Mouse (Mus musculus): Measurements from ENCODE around the gene Pa2g4. TPM values are rescaled to one million over a fixed set of nuclear protein-coding genes. Genes with fewer than 3 reads are reported as not detected.
A peak's percentile ranks its signal among the peaks of the same experiment; 100 is the strongest.
"Not testable (repeated sequence)": the region's sequence is repeated elsewhere in the genome, so short reads cannot be mapped to it uniquely, and the experiment has no call there.

Pa2g4 gene
- total RNA-seq (2021), result 10 to 100 TPM; 83.2 to 87.6 TPM
- long read RNA-seq, transcript Pa2g4-201 (12 exons, 2,432 nt), result major isoform, 69 of 80 reads
- long read RNA-seq, partial matches to known transcripts, result 1 of 80 reads
- long read RNA-seq, other reads (novel, unspliced or antisense), result 10 of 80 reads

- peak; percentile 98 for DNase-seq (ENCODE audit: low spot score in 2 of 2)
These were observed at the start of gene Pa2g4 for GRCm38 (mm10) chr10:128565788-128566531. Pa2g4 (minus strand) TSS chr10:128565987.

GRCm38 (mm10) chr10:128614934-128615333 is 49.1 kb upstream of the Pa2g4 start:
- DNase-seq (ENCODE audit: low spot score in 2 of 2), result no peak

GRCm38 (mm10) chr10:128613820-128614219 is 48.0 kb upstream of the Pa2g4 start:
- not testable (repeated sequence) for DNase-seq (ENCODE audit: low spot score in 2 of 2)

GRCm38 (mm10) chr10:128613154-128613440 is 47.3 kb upstream of the Pa2g4 start:
- DNase-seq (ENCODE audit: low spot score in 2 of 2), result no peak

- peak; percentile 81 to 85 for DNase-seq (ENCODE audit: low spot score in 2 of 2)
These were observed 46.8 kb upstream of the Pa2g4 start for GRCm38 (mm10) chr10:128612433-128613153.

GRCm38 (mm10) chr10:128606483-128606882 is 40.7 kb upstream of the Pa2g4 start:
- no peak for DNase-seq (ENCODE audit: low spot score in 2 of 2)

- DNase-seq (ENCODE audit: low spot score in 2 of 2), result no peak
These were observed 36.8 kb upstream of the Pa2g4 start for GRCm38 (mm10) chr10:128602470-128603128.

GRCm38 (mm10) chr10:128601499-128601898 is 35.7 kb upstream of the Pa2g4 start:
- DNase-seq (ENCODE audit: low spot score in 2 of 2), result no peak

GRCm38 (mm10) chr10:128598476-128598875 is 32.7 kb upstream of the Pa2g4 start:
- DNase-seq (ENCODE audit: low spot score in 2 of 2), result no peak

- no peak for DNase-seq (ENCODE audit: low spot score in 2 of 2)
These were observed 27.0 kb upstream of the Pa2g4 start for GRCm38 (mm10) chr10:128592797-128593196.

- DNase-seq (ENCODE audit: low spot score in 2 of 2), result no peak
These were observed 25.6 kb upstream of the Pa2g4 start for GRCm38 (mm10) chr10:128591436-128591835.

GRCm38 (mm10) chr10:128590193-128590690 is 24.5 kb upstream of the Pa2g4 start:
- DNase-seq (ENCODE audit: low spot score in 2 of 2), result peak; percentile 58 to 68

GRCm38 (mm10) chr10:128589464-128590192 is 23.8 kb upstream of the Pa2g4 start, which contains the start of gene Erbb3:
Erbb3 (minus strand) TSS chr10:128589652.
- peak in 1 of 2 experiments; percentile 29 for DNase-seq (ENCODE audit: low spot score in 2 of 2)

GRCm38 (mm10) chr10:128588775-128589463 is 23.1 kb upstream of the Pa2g4 start:
- DNase-seq (ENCODE audit: low spot score in 2 of 2), result no peak

- no peak for DNase-seq (ENCODE audit: low spot score in 2 of 2)
These were observed 22.3 kb upstream of the Pa2g4 start for GRCm38 (mm10) chr10:128588136-128588535.

- DNase-seq (ENCODE audit: low spot score in 2 of 2), result no peak
These were observed 21.9 kb upstream of the Pa2g4 start for GRCm38 (mm10) chr10:128587697-128588096.

- DNase-seq (ENCODE audit: low spot score in 2 of 2), result no peak
These were observed 21.3 kb upstream of the Pa2g4 start for GRCm38 (mm10) chr10:128587120-128587519.

- DNase-seq (ENCODE audit: low spot score in 2 of 2), result no peak
These were observed 20.8 kb upstream of the Pa2g4 start for GRCm38 (mm10) chr10:128586546-128586945.

GRCm38 (mm10) chr10:128584386-128584785 is 18.6 kb upstream of the Pa2g4 start:
- no peak for DNase-seq (ENCODE audit: low spot score in 2 of 2)

- DNase-seq (ENCODE audit: low spot score in 2 of 2), result no peak
These were observed 17.9 kb upstream of the Pa2g4 start for GRCm38 (mm10) chr10:128583644-128584043.

Measured in layer of hippocampus, postnatal 10 days (tissue).